Mouse (Mus musculus): Measurements from ENCODE around the gene Gm26558. TPM values are rescaled to one million over a fixed set of nuclear protein-coding genes. Genes with fewer than 3 reads are reported as not detected.

The Gm26558 gene
- total RNA-seq, 4 experiments from 2014 or later, result 1.0 TPM; not detected in 3

- DNase-seq (ENCODE audit: low spot score in 2 of 2), result no peak
Observed at GRCm38 (mm10) chr2:70648271-70648670, 13.6 kb downstream of the Gm26558 start.

DNA sequence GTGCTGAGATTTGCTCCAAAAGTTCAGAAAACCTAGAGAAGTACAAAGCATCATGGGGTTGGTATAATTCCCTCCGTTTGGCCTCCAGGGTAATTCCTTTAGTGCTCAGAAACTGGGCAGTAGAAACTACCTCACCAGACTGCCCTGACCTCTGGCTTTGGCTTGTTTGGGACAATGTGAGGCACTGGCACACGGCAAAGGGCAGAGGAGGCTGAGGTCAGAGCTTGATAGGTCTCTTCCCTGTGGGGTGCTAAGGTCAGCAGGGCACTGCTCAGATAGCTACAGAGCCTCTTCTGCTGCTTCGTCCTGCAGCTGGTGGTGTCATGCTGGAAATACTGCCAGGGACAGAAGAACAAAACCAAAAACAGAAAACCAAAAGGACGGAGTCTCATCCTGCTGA is 14.2 kb downstream of the Gm26558 start:
- DNase-seq (ENCODE audit: low spot score in 2 of 2), result no peak

- no peak for DNase-seq (ENCODE audit: low spot score in 2 of 2)
Observed at GRCm38 (mm10) chr2:70645266-70645780, 16.6 kb downstream of the Gm26558 start.

GRCm38 (mm10) chr2:70642971-70643565 is 18.8 kb downstream of the Gm26558 start:
- no peak for DNase-seq (ENCODE audit: low spot score in 2 of 2)

- no peak for DNase-seq (ENCODE audit: low spot score in 2 of 2)
Observed at GRCm38 (mm10) chr2:70640968-70641367, 20.9 kb downstream of the Gm26558 start.

DNA sequence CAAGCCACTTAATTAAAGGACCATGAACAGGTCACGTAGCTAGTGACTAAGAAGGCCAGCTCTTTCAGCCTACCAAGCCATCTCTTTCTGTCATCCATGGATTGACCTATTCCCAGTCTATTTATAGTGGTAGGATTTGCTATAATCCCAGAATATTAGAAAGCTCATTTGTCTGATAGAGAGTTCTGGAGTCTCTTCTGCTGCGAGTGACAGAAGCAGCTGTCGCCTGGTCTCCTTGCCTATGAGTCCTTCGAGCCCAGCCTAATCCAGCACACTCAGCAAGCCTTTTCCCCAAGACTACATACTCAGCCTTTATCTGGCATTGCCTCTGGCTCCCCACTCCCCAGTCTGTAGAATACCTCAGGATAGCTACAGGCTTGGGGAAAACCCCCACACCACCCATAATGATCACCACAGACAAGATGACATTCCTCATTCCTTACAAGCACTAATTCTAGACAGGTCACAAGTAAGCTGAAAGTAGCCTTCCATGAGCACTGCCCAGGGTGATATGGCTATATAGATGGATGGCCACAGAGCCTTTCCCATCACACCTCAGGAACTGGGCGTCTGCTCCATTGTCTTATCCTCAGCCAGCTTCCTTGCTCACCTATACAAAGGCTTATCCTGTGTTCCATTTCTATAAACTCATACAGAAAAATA is 27.7 kb downstream of the Gm26558 start:
- DNase-seq (ENCODE audit: low spot score in 2 of 2), result no peak

DNA sequence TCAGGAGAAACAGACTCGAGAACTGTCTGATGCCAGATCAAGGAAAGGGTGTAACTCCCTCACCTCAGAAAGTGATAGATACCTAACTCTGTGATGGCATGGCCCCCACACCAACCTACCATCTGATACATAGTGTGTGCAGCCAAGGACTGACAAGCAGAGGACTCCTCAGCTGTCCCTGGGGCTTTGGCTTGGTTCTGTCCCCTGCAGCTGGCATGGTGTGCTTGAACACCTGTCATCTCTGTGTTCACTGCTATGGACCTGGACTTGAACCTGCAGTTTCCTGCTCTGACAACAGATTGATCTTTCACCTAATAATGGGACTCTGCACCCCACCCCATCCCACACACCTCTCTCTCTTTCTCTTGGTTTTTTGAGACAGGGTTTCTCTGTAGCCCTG is 29.5 kb downstream of the Gm26558 start:
- DNase-seq (ENCODE audit: low spot score in 2 of 2), result no peak

GRCm38 (mm10) chr2:70631321-70631720 is 30.6 kb downstream of the Gm26558 start:
- no peak for DNase-seq (ENCODE audit: low spot score in 2 of 2)

GRCm38 (mm10) chr2:70629921-70630320 is 32.0 kb downstream of the Gm26558 start:
- no peak for DNase-seq (ENCODE audit: low spot score in 2 of 2)

DNA sequence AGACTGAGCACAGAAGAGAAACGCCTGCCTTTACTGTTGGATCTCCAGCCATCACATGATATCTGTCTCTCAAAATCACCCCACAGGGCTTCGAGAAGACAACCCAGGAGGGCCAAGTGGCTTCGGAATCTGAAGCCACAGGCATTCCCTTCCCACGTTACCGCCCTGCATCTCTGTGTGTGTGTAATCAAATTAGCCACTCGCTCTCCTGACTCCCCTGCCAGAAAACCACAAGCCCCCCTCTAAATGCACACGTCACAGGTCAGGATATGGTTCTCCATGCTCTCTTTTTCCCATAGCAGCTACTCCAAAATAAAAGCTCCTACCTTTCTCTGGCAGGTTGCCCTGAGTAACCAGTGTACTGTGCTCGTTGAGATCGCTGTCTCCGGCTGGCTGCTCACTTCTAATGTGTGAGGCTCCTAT is 32.6 kb downstream of the Gm26558 start:
- peak in 1 of 2 experiments; percentile 12 for DNase-seq (ENCODE audit: low spot score in 2 of 2)

DNA sequence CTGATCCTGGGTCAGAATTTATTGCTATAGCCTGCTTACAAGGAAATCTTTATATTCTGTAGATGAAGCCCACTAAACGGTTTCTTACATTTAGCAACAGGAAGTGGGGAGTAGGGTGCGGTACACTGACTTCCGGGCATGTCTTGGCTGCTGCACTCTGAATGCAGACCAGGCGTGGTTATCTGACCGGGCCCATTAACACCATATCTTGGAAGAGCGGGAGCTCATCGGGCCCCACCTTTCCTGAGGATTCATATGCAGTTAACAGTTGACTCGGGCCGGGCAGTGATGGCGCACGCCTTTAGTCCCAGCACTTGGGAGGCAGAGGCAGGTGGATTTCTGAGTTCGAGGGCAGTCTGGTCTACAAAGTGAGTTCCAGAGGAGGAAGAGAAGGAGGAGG is 33.5 kb downstream of the Gm26558 start:
- no peak for DNase-seq (ENCODE audit: low spot score in 2 of 2)

- DNase-seq (ENCODE audit: low spot score in 2 of 2), result no peak
Observed at GRCm38 (mm10) chr2:70625761-70626160, 36.1 kb downstream of the Gm26558 start.

DNA sequence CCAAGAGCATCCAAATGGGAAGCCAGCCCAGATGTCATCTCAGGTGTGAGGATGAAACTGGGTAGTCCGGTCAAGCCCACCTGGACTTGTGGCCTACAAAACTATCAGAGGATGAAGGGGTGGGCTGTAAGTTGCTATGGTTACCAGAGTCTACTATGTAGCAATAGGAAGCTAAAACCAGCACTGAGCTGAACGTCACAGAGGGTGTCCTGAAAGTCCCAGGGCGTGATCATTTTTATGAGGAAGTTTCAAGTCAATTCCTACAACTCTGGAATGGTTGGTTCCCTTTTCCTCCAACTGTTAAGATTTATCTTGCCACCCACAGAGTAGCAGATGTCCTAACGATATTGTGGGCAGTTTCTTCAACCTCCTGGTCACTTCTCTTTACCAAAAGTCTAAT is 39.7 kb downstream of the Gm26558 start:
- no peak for DNase-seq (ENCODE audit: low spot score in 2 of 2)

DNA sequence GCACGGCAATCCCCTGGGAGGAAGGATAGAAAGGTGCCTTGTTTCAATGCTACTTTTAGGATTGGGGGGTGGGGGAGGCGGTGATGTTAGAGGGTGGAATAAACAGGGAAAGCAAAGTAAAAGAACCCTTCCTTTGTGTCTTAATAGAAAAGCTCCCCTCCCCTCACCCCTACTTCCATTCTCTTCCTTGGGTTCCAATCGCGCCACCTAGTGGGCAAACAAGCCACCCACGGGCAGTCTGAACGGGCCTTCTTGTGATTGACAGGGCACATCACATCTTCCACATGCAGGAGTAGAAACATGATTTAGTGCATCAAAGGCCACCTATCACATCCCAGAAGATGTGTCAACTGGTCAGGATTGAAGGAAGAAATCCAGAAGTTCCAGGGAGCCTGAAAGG is 41.7 kb downstream of the Gm26558 start:
- peak; percentile 35 to 57 for DNase-seq (ENCODE audit: low spot score in 2 of 2)

- no peak for DNase-seq (ENCODE audit: low spot score in 2 of 2)
Observed at GRCm38 (mm10) chr2:70619232-70619835, 42.6 kb downstream of the Gm26558 start.

GRCm38 (mm10) chr2:70616617-70617016 is 45.3 kb downstream of the Gm26558 start:
- no peak for DNase-seq (ENCODE audit: low spot score in 2 of 2)

- no peak for DNase-seq (ENCODE audit: low spot score in 2 of 2)
Observed at GRCm38 (mm10) chr2:70616076-70616475, 45.8 kb downstream of the Gm26558 start.

DNA sequence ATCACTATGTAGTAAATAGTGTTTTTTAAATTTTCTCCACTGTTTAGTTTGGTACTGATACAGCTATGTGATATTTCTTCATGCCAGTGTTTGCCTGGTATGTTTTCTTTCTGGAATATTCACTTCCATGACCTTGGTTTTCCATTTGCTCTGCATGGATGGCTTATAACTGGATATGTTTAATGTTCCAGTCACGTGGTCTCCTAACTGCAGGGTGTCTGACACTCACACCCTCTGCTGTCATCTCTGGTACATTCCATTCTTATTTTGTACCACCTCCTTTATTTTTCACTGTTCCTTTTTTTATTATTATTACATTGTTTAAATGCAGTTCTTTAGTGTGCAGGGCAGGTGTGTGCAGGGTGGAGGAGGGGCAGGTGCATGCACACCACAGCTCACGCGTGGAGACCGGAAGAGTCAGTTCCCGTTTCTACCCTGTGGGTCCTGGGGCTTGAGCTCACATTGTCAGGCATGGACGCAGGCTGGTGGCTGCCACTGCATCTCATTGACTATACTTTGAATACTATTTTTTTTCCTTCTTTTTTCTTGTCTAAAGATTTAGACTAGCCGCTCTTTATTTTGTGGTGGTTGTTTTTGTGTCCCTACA is 47.1 kb downstream of the Gm26558 start:
- no peak for DNase-seq (ENCODE audit: low spot score in 2 of 2)

Measured in layer of hippocampus, adult 8-10 months (tissue).